Mouse (Mus musculus) layer of hippocampus, postnatal 25 days (tissue): Measurements from ENCODE around the gene Mup11. TPM values are rescaled to one million over a fixed set of nuclear protein-coding genes. Genes with fewer than 3 reads are reported as not detected.
"Not testable (repeated sequence)": the region's sequence is repeated elsewhere in the genome, so short reads cannot be mapped to it uniquely, and the experiment has no call there.

ENCODE experiments used
- DNase-seq, 2 experiments: peaks; one replicate each; pipeline ENCODE4 v3.0.0; 2022; ENCODE audit warnings: mixed read lengths in 2 of 2, low spot score in 1 of 2; ENCODE audit errors: extremely low spot score in 1 of 2
- total RNA-seq, 2 experiments: library from RNA; stranded (reverse); gene quantifications; 2 replicates each; pipeline ENCODE4 v1.2.3; 2021

The Mup11 gene
- not detected for total RNA-seq

DNA sequence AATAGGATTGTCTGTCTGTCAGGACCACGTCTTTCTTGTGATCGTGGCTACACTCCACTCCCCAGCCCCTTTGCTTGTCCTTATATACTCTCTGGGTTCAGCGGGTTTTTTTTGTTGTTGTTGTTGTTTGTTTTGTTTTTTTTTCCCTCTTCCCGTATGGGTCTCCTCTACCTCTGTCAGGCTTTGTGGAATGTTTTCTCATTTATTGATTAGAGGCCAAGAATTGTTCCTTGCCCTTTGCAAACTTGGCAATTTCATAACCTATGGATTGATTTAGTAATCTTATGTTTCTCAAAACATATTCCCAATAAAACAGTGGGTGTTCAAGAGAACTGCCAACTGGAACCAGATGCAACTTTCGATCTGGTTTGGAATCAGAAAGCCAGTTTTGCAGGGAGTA lies at the start of gene Mup11:
Mup11 (minus strand) TSS at position 101 of the 400 bp plus-strand sequence.
- not testable (repeated sequence) for DNase-seq

Other genes starting within 250 kb of the Mup11 start
- not detected for gene Mup9, start 240.5 kb downstream of the Mup11 start, total RNA-seq
- not detected for gene Mup1, start 160.5 kb downstream of the Mup11 start, total RNA-seq
- not detected for gene Mup10, start 80.2 kb downstream of the Mup11 start, total RNA-seq
- gene Mup12, start 78.9 kb upstream of the Mup11 start, total RNA-seq = not detected
- not detected for gene Mup22, start 159.1 kb upstream of the Mup11 start, total RNA-seq